Mouse (Mus musculus) embryonic facial prominence, embryonic 14.5 days (tissue): ENCODE results near the gene Pcdh17. TPM values are rescaled to one million over a fixed set of nuclear protein-coding genes. Genes with fewer than 3 reads are reported as not detected.

Experiments
- ATAC-seq: fragments of 200-750 bp; cut with Nextera tagmentation; 2 replicates; pipeline ENCODE4 v1.8.0; 2017; ENCODE audit warnings: low read depth, moderate number of reproducible peaks, moderate TSS enrichment
- DNase-seq: peaks from one replicate; pipeline ENCODE4 v3.0.0-alpha.2; 2015; ENCODE audit warnings: low spot score
- H3K27ac ChIP-seq: fragments of 300-500 bp; sonication (generic); replicated peaks from 2 replicates; pipeline ENCODE4 v1.5.1; 2014; ENCODE audit warnings: low read depth, mild to moderate bottlenecking, low read length, moderate library complexity
- H3K27me3 ChIP-seq: fragments of 300-500 bp; sonication (generic); replicated peaks from 2 replicates; pipeline ENCODE4 v1.6.1; 2014; ENCODE audit warnings: low read length; ENCODE audit not compliant: control insufficient read depth, insufficient read depth
- H3K36me3 ChIP-seq: fragments of 300-500 bp; sonication (generic); 2 replicates; pipeline ENCODE4 v1.6.1; 2014; ENCODE audit warnings: low read length, mixed read lengths; ENCODE audit not compliant: control insufficient read depth, insufficient read depth
- H3K4me1 ChIP-seq: fragments of 300-500 bp; sonication (generic); 2 replicates; pipeline ENCODE4 v1.6.1; 2014; ENCODE audit warnings: antibody characterized with exemption, low read length; ENCODE audit not compliant: control insufficient read depth, insufficient read depth
- H3K4me2 ChIP-seq: fragments of 300-500 bp; sonication (generic); 2 replicates; pipeline ENCODE4 v1.6.1; 2014; ENCODE audit warnings: low read depth, mild to moderate bottlenecking, low read length, moderate library complexity, mixed read lengths
- H3K4me3 ChIP-seq: fragments of 300-500 bp; sonication (generic); 2 replicates; pipeline ENCODE4 v1.5.1; 2014; ENCODE audit warnings: low read depth, mild to moderate bottlenecking, low read length
- H3K9ac ChIP-seq: fragments of 300-500 bp; sonication (generic); 2 replicates; pipeline ENCODE4 v1.6.1; 2014; ENCODE audit warnings: low read depth, mild to moderate bottlenecking, low read length, moderate library complexity, mixed read lengths
- H3K9me3 ChIP-seq: fragments of 300-500 bp; sonication (generic); 2 replicates; pipeline ENCODE4 v1.6.1; 2016; ENCODE audit warnings: low read length; ENCODE audit not compliant: control insufficient read depth
- WGBS: fragments of 180-500 bp; shearing (Covaris S2); extraction: QIAGEN DNeasy Blood & Tissue Kit; methylation state at CpG from one replicate; pipeline ENCODE4 v1.1.7; 2014; 5-methylcytosine and 5-hydroxymethylcytosine counted together
- polyA plus RNA-seq: library from polyadenylated mRNA; unstranded; fragments of >200 nt; fragmentation: Nextera tagmentation; extraction: Ambion mirVana; gene quantifications from 2 replicates; pipeline ENCODE4 v1.2.1, GENCODE M21; 2014

Gene Pcdh17
- polyA plus RNA-seq, 1 experiment from 2014 or later: 7.0 TPM

DNA sequence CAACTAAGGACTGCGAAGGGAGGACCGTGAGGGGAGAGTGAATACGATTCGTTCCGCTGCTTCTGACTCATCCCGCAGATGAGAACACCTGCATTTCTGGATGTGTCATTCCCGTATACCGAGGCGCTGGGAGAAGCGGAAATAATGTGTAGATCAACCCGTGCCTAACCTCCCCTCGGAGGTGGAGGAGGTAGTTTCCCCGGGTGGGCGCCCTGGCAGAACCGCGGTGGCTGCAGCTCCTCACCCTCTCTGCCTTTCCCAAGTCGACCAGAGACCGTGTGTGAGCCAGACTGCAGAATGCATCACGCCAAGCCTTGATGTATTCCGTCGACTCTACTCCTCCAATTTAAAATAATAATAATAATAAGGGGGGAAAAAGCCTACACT, 906 bp downstream of the Pcdh17 start:
- peaks cover 28% of the 10 kb centered on the region for H3K27me3 ChIP-seq
- peak overlapping the region; percentile 57 for H3K4me3 ChIP-seq
- H3K36me3 ChIP-seq: no peaks in the 10 kb centered on the region
- H3K4me1 ChIP-seq: peaks cover 16% of the 10 kb centered on the region
- peak overlapping the region; percentile 84 for H3K4me2 ChIP-seq
- peak overlapping the region; percentile 31; the same call in 1 of the 2 replicates for H3K9ac ChIP-seq
- ATAC-seq: no peak
- 0 out of 2 replicates have a peak overlapping the region, but pooled peaks have one; percentile 31 for H3K27ac ChIP-seq
- DNase-seq: peak; percentile 59
- no peaks in the 10 kb centered on the region for H3K9me3 ChIP-seq
- WGBS: under 1% methylated on average over 21 of the region's 21 CpGs

- Histone ChIP-seq H3K9ac (peak overlapping the region; percentile 52), H3K4me1 (peaks cover 16% of the 10 kb centered on the region), H3K9me3 (no peaks in the 10 kb centered on the region), H3K27me3 (peaks cover 33% of the 10 kb centered on the region), H3K27ac (peak overlapping the region; percentile 31), H3K4me2 (peak overlapping the region; percentile 84), H3K36me3 (no peaks in the 10 kb centered on the region), H3K4me3 (peak overlapping the region; percentile 57)
- WGBS: 2% methylated on average over 21 of the region's 21 CpGs
- DNase-seq (peak; percentile 59), ATAC-seq (no peak)
Measured at GRCm38 (mm10) chr14:84444663-84445502, 1.5 kb downstream of the Pcdh17 start.

DNA sequence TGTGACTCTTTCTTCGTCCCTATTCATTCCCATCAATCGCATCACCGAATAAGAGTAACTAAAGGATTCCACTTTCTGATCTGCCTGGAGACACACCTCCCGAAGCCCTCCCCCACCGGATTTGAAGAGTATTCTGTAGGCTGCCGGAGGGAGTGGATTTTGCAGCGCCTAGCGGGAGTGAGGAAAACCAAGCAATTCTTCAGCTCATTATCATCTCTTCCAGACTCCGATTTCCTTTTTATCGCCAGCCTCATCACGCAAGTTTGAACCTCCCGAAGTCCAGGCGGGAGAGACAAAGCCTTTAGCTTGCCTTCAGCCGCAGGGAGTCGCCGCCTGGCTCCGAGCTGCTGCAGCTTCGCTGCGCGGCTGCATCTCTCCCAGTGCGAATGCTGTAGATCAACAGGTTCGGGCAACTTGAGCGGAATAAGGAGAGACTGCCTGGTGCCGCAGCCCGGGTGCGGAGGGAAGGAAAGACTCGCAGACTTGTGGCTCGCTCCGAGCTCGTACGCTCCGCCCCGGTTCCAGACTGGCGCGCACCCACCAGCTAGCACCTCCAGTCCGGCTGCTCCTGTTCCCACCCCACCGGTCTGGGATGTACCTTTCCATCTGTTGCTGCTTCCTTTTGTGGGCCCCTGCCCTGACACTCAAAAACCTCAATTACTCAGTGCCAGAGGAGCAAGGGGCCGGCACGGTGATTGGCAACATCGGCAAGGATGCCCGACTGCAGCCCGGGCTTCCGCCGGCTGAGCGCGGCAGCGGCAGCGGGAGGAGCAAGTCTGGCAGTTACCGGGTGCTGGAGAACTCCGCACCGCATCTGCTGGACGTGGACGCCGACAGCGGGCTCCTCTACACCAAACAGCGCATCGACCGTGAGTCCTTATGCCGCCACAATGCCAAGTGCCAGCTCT, 2.4 kb downstream of the Pcdh17 start:
- 0 out of 2 replicates have a peak, but pooled peaks have one; percentile 8 for ATAC-seq
- Histone ChIP-seq H3K27ac (0 out of 2 replicates have a peak overlapping the region, but pooled peaks have one; percentile 2), H3K4me2 (peak overlapping the region; percentile 84), H3K4me3 (peak overlapping the region; percentile 57), H3K4me1 (peaks cover 16% of the 10 kb centered on the region), H3K27me3 (peaks cover 29% of the 10 kb centered on the region), H3K9me3 (no peaks in the 10 kb centered on the region), H3K9ac (peak overlapping the region; percentile 52), H3K36me3 (no peaks in the 10 kb centered on the region)
- under 1% methylated on average over 56 of the region's 59 CpGs for WGBS
- peak; percentile 71 for DNase-seq

- WGBS: 7% methylated on average over 33 of the region's 37 CpGs
Measured at GRCm38 (mm10) chr14:84446411-84446915, 3.1 kb downstream of the Pcdh17 start.

DNA sequence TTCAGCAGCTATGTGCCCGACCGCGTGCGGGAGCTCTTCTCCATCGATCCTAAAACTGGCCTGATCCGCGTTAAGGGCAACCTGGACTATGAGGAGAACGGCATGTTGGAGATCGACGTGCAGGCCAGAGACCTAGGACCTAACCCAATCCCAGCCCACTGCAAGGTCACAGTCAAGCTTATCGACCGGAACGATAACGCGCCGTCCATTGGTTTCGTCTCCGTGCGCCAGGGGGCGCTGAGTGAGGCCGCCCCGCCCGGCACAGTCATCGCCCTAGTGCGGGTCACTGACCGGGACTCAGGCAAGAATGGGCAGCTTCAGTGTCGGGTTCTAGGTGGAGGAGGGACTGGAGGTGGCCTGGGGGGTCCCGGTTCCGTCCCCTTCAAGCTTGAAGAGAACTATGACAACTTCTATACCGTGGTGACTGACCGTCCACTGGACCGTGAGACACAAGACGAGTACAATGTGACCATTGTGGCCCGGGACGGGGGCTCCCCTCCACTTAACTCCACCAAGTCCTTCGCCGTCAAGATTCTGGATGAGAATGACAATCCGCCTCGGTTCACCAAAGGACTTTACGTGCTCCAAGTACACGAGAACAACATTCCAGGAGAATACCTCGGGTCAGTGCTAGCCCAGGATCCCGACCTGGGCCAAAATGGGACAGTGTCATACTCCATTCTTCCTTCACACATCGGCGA, 3.7 kb downstream of the Pcdh17 start:
- Histone ChIP-seq H3K4me2 (peak overlapping the region; percentile 84), H3K9ac (peak overlapping the region; percentile 55), H3K4me1 (peaks cover 16% of the 10 kb centered on the region), H3K4me3 (peak overlapping the region; percentile 57), H3K27ac (no peak overlapping the region), H3K9me3 (no peaks in the 10 kb centered on the region), H3K27me3 (peaks cover 26% of the 10 kb centered on the region), H3K36me3 (no peaks in the 10 kb centered on the region)
- ATAC-seq: no peak; the same call in 1 of the 2 replicates
- DNase-seq: peak; percentile 30
- 6% methylated on average over 44 of the region's 45 CpGs for WGBS

More at GRCm38 (mm10) chr14:84446411-84446915, 3.1 kb downstream of the Pcdh17 start:
- Histone ChIP-seq H3K4me1 (peaks cover 16% of the 10 kb centered on the region), H3K4me3 (peak overlapping the region; percentile 57), H3K9me3 (no peaks in the 10 kb centered on the region), H3K27ac (no peak overlapping the region), H3K9ac (peak overlapping the region; percentile 52), H3K4me2 (peak overlapping the region; percentile 84), H3K36me3 (no peaks in the 10 kb centered on the region), H3K27me3 (peaks cover 26% of the 10 kb centered on the region)
- ATAC-seq (no peak), DNase-seq (peak; percentile 9)

GRCm38 (mm10) chr14:84447661-84448380, 4.5 kb downstream of the Pcdh17 start:
- no peak overlapping the region for H3K27ac ChIP-seq
- H3K4me3 ChIP-seq: peak overlapping the region; percentile 57
- H3K4me2 ChIP-seq: peak overlapping the region; percentile 84
- DNase-seq (peak; percentile 31), ATAC-seq (no peak)
- H3K9ac ChIP-seq: peak overlapping the region; percentile 55
- H3K4me1 ChIP-seq: peaks cover 16% of the 10 kb centered on the region
- no peaks in the 10 kb centered on the region for H3K36me3 ChIP-seq
- H3K9me3 ChIP-seq: no peaks in the 10 kb centered on the region
- 5% methylated on average over 41 of the region's 45 CpGs for WGBS
- peaks cover 26% of the 10 kb centered on the region for H3K27me3 ChIP-seq

DNA sequence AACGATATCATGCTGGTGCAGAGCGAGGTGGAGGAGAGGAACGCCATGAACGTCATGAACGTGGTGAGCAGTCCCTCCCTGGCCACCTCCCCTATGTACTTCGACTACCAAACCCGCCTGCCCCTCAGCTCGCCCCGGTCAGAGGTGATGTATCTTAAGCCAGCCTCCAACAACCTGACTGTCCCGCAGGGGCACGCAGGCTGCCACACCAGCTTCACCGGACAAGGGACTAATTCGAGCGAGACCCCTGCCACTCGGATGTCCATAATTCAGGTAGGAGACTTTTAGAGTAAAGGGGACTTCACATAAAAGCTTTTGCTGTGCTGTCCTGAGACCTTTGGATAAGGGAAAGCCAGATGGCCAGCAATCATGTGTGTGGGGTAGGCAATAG, 5.0 kb downstream of the Pcdh17 start:
- H3K4me3 ChIP-seq: peak overlapping the region; percentile 57
- peaks cover 16% of the 10 kb centered on the region for H3K4me1 ChIP-seq
- no peak overlapping the region for H3K27ac ChIP-seq
- DNase-seq (no peak), ATAC-seq (no peak)
- H3K27me3 ChIP-seq: peaks cover 26% of the 10 kb centered on the region
- 1% methylated on average over 15 of the region's 15 CpGs for WGBS
- H3K4me2 ChIP-seq: peak overlapping the region; percentile 84
- no peaks in the 10 kb centered on the region for H3K36me3 ChIP-seq
- no peaks in the 10 kb centered on the region for H3K9me3 ChIP-seq
- peak overlapping the region; percentile 55 for H3K9ac ChIP-seq
